Mouse (Mus musculus): Measurements from ENCODE around the gene Larp1. TPM values are rescaled to one million over a fixed set of nuclear protein-coding genes. Genes with fewer than 3 reads are reported as not detected.

Gene Larp1
- total RNA-seq, 1 experiment = 90.1 TPM

- H3K4me1 ChIP-seq (ENCODE audit: control insufficient read depth in 2 of 2, insufficient read depth in 2 of 2, low read length in 2 of 2, poor library complexity in 1 of 2) = peaks cover 0 to 3% of the 10 kb centered on the region in 2 experiments; a peak in 1 of 4 replicates
- no peak overlapping the region for H3K9ac ChIP-seq (ENCODE audit: insufficient read depth, low read depth, low read length, poor library complexity, severe bottlenecking)
- no peaks in the 10 kb centered on the region for H3K9me3 ChIP-seq (ENCODE audit: control insufficient read depth, insufficient read depth, low read depth, low read length)
- no peak for DNase-seq (ENCODE audit: low read depth, low spot score)
- no peaks in the 10 kb centered on the region for H3K36me3 ChIP-seq (ENCODE audit: control insufficient read depth, insufficient read depth, low read length, poor library complexity, severe bottlenecking)
- H3K27ac ChIP-seq (ENCODE audit: insufficient read depth, low read depth, low read length, poor library complexity, severe bottlenecking) = peak overlapping the region; percentile 59
- in situ Hi-C loops (cut with MboI; ENCODE audit: low sequenced_read_pairs in 2 of 2, unreplicated experiment in 2 of 2) = no loop called here
- TF ChIP-seq ZNF384 (IDR thresholded peaks at IDR 0.05; ENCODE audit: low read depth, low read length) (peak; percentile 73), CHD2 (IDR thresholded peaks at IDR 0.05; ENCODE audit: low read depth, low read length) (no peak)
- no peak overlapping the region for H3K4me3 ChIP-seq (ENCODE audit: insufficient read depth in 1 of 2, low read depth in 1 of 2, low read length in 2 of 2, poor library complexity in 1 of 2, severe bottlenecking in 1 of 2)
Observed at GRCm38 (mm10) chr11:58101194-58101720, 92.4 kb downstream of the Larp1 start.

DNA sequence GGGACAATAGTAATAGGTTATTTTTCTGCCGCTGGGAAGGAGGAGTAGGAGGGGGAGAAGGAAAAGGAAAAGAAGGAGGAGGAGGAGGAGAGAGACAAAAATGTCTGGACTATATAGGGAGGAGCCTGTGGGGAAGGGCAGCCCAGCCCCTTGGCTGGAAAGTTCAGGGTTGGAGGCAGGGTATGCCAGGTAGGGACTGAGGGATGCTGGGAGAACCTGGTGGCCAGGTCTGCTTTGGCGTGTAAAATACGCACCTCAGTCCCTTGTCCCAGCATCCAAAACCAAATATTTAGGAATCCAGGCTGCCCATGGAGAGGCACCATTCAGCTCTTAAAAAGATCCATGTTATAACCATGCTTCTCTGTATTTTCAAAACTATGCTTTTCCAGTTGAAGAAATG lies 93.3 kb downstream of the Larp1 start:
- Histone ChIP-seq H3K9ac (ENCODE audit: insufficient read depth, low read depth, low read length, poor library complexity, severe bottlenecking) (no peak overlapping the region), H3K4me1 (ENCODE audit: control insufficient read depth in 2 of 2, insufficient read depth in 2 of 2, low read length in 2 of 2, poor library complexity in 1 of 2) (peaks cover 0 to 3% of the 10 kb centered on the region in 2 experiments; a peak in 1 of 4 replicates), H3K9me3 (ENCODE audit: control insufficient read depth, insufficient read depth, low read depth, low read length) (no peaks in the 10 kb centered on the region), H3K4me3 (ENCODE audit: insufficient read depth in 1 of 2, low read depth in 1 of 2, low read length in 2 of 2, poor library complexity in 1 of 2, severe bottlenecking in 1 of 2) (no peak overlapping the region), H3K27ac (ENCODE audit: insufficient read depth, low read depth, low read length, poor library complexity, severe bottlenecking) (no peak overlapping the region; the same call in 1 of the 2 replicates), H3K36me3 (ENCODE audit: control insufficient read depth, insufficient read depth, low read length, poor library complexity, severe bottlenecking) (no peaks in the 10 kb centered on the region)
- no peak for DNase-seq (ENCODE audit: low read depth, low spot score)
- in situ Hi-C loops (cut with MboI; ENCODE audit: low sequenced_read_pairs in 2 of 2, unreplicated experiment in 2 of 2) = no loop called here
- no peak for TF ChIP-seq ZC3H11A (IDR thresholded peaks at IDR 0.05; ENCODE audit: borderline replicate concordance, low read depth, low read length)
- no peak for TF ChIP-seq ZNF384 (IDR thresholded peaks at IDR 0.05; ENCODE audit: low read depth, low read length)
- TF ChIP-seq CHD2 (IDR thresholded peaks at IDR 0.05; ENCODE audit: low read depth, low read length) = no peak
- TF ChIP-seq HCFC1 (IDR thresholded peaks at IDR 0.05; ENCODE audit: borderline replicate concordance, insufficient read depth, low read length) = no peak
- TF ChIP-seq MAFK (IDR thresholded peaks at IDR 0.05; ENCODE audit: insufficient read depth, low read depth, low read length) = no peak

DNA sequence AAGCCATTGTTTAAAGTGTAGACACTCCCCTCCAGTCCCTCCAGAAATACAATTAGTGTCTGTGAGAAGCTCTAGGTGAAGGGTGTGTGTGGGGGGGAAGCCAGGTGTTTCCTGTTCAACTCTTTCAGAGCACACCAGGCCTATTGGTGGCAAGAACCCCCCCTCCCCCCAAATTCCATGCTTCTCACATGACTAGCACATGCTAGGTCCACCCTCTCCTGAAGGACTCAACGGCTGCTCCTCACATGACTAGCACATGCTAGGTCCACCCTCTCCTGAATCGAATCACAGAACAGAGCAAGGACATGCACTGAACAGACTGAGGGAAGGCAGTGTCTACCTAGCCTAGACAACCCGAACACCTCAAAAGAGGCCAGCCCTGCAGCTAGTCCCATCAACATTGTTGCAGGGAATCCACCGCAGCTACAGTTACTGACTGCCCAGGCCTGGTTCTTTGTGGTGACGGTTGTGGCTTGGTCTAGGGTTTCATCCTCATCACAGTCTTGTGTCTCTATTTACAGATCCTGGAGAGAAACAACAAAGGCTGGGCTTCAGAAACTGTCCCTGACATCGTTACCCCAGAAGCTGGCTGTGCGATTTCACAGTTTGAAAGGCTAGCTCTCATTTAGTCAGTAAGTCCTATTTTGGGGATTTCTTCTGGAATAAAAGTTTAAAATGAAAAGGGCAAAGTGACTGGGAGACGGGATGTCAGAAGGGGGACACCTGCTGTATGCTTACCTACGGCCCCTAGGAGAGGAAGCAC lies 93.9 kb downstream of the Larp1 start:
- Histone ChIP-seq H3K36me3 (ENCODE audit: control insufficient read depth, insufficient read depth, low read length, poor library complexity, severe bottlenecking) (no peaks in the 10 kb centered on the region), H3K9me3 (ENCODE audit: control insufficient read depth, insufficient read depth, low read depth, low read length) (no peaks in the 10 kb centered on the region), H3K9ac (ENCODE audit: insufficient read depth, low read depth, low read length, poor library complexity, severe bottlenecking) (peak overlapping the region; percentile 87), H3K4me1 (ENCODE audit: control insufficient read depth in 2 of 2, insufficient read depth in 2 of 2, low read length in 2 of 2, poor library complexity in 1 of 2) (peaks cover 0 to 7% of the 10 kb centered on the region in 2 experiments; a peak in 1 of 4 replicates), H3K27ac (ENCODE audit: insufficient read depth, low read depth, low read length, poor library complexity, severe bottlenecking) (peak overlapping the region; percentile 100), H3K4me3 (ENCODE audit: insufficient read depth in 1 of 2, low read depth in 1 of 2, low read length in 2 of 2, poor library complexity in 1 of 2, severe bottlenecking in 1 of 2) (peak overlapping the region; percentile 57 to 64)
- in situ Hi-C loops (cut with MboI; ENCODE audit: low sequenced_read_pairs in 2 of 2, unreplicated experiment in 2 of 2) = no loop called here
- DNase-seq (ENCODE audit: low read depth, low spot score) = peak; percentile 47
- TF ChIP-seq MAFK (IDR thresholded peaks at IDR 0.05; ENCODE audit: insufficient read depth, low read depth, low read length) = no peak
- no peak for TF ChIP-seq ZNF384 (IDR thresholded peaks at IDR 0.05; ENCODE audit: low read depth, low read length)
- no peak for TF ChIP-seq CHD2 (IDR thresholded peaks at IDR 0.05; ENCODE audit: low read depth, low read length)
- no peak for TF ChIP-seq ZC3H11A (IDR thresholded peaks at IDR 0.05; ENCODE audit: borderline replicate concordance, low read depth, low read length)
- TF ChIP-seq HCFC1 (IDR thresholded peaks at IDR 0.05; ENCODE audit: borderline replicate concordance, insufficient read depth, low read length) = no peak

GRCm38 (mm10) chr11:58103344-58103653 lies 94.4 kb downstream of the Larp1 start:
- TF ChIP-seq CHD2 (IDR thresholded peaks at IDR 0.05; ENCODE audit: low read depth, low read length) (no peak), ZNF384 (IDR thresholded peaks at IDR 0.05; ENCODE audit: low read depth, low read length) (no peak), MAFK (IDR thresholded peaks at IDR 0.05; ENCODE audit: insufficient read depth, low read depth, low read length) (no peak), ZC3H11A (IDR thresholded peaks at IDR 0.05; ENCODE audit: borderline replicate concordance, low read depth, low read length) (no peak), HCFC1 (IDR thresholded peaks at IDR 0.05; ENCODE audit: borderline replicate concordance, insufficient read depth, low read length) (no peak)

More at GRCm38 (mm10) chr11:58103344-58103653, 94.4 kb downstream of the Larp1 start:
- H3K9ac ChIP-seq (ENCODE audit: insufficient read depth, low read depth, low read length, poor library complexity, severe bottlenecking) = peak overlapping the region; percentile 87
- H3K36me3 ChIP-seq (ENCODE audit: control insufficient read depth, insufficient read depth, low read length, poor library complexity, severe bottlenecking) = no peaks in the 10 kb centered on the region
- DNase-seq (ENCODE audit: low read depth, low spot score) = no peak
- H3K27ac ChIP-seq (ENCODE audit: insufficient read depth, low read depth, low read length, poor library complexity, severe bottlenecking) = peak overlapping the region; percentile 100
- peak overlapping the region; percentile 57 to 64 for H3K4me3 ChIP-seq (ENCODE audit: insufficient read depth in 1 of 2, low read depth in 1 of 2, low read length in 2 of 2, poor library complexity in 1 of 2, severe bottlenecking in 1 of 2)
- peaks cover 0 to 10% of the 10 kb centered on the region in 2 experiments; a peak in 1 of 4 replicates for H3K4me1 ChIP-seq (ENCODE audit: control insufficient read depth in 2 of 2, insufficient read depth in 2 of 2, low read length in 2 of 2, poor library complexity in 1 of 2)
- no peaks in the 10 kb centered on the region for H3K9me3 ChIP-seq (ENCODE audit: control insufficient read depth, insufficient read depth, low read depth, low read length)
- in situ Hi-C loops (cut with MboI; ENCODE audit: low sequenced_read_pairs in 2 of 2, unreplicated experiment in 2 of 2) = no loop called here
